Mouse (Mus musculus) CH12.LX (cell line): ENCODE measurements around the gene Mum1. TPM values are rescaled to one million over a fixed set of nuclear protein-coding genes. Genes with fewer than 3 reads are reported as not detected.

Experiments
- DNase-seq: peaks from one replicate; pipeline ENCODE4 v3.0.0-alpha.2; 2013; ENCODE audit errors: extremely low read depth
- H3K27ac ChIP-seq: 2 replicates; pipeline ENCODE4 v1.5.1; 2012; ENCODE audit warnings: low read depth, mild to moderate bottlenecking, control low read depth, moderate library complexity; ENCODE audit not compliant: insufficient read depth
- H3K27me3 ChIP-seq: replicated peaks from 2 replicates; pipeline ENCODE3; 2012; ENCODE audit warnings: inconsistent platforms
- H3K36me3 ChIP-seq, 2 experiments: replicated peaks in 1 of 2; 2 replicates each; pipeline versions ENCODE3 to v1.6.1; 2012; ENCODE audit warnings: inconsistent platforms in 1 of 2, low read length in 1 of 2, mild to moderate bottlenecking in 1 of 2, mixed read lengths in 1 of 2, moderate library complexity in 1 of 2; ENCODE audit not compliant: control insufficient read depth in 1 of 2, insufficient read depth in 1 of 2
- H3K4me1 ChIP-seq, 2 experiments: 2 replicates each; pipeline ENCODE4 v1.6.1; 2012; ENCODE audit warnings: inconsistent platforms in 1 of 2, moderate library complexity in 1 of 2; ENCODE audit not compliant: insufficient read depth in 2 of 2, control insufficient read depth in 1 of 2
- H3K4me2 ChIP-seq: 2 replicates; pipeline ENCODE4 v1.6.1; 2012; ENCODE audit warnings: low read depth, mild to moderate bottlenecking, control low read depth; ENCODE audit not compliant: poor library complexity, insufficient read depth, severe bottlenecking
- H3K4me3 ChIP-seq, 3 experiments: fragments of 150-350 bp in 1 of 3; sonication (generic) in 1 of 3; replicated peaks in 1 of 3; 2 replicates each; pipeline versions ENCODE3 to v1.5.1; 2011 to 2012; ENCODE audit warnings: low read depth in 2 of 3, low read length in 2 of 3, mild to moderate bottlenecking in 2 of 3, moderate library complexity in 2 of 3, control low read depth in 1 of 3, improper control_type of control experiment in 1 of 3, inconsistent platforms in 1 of 3, mixed read lengths in 1 of 3; ENCODE audit not compliant: poor library complexity in 1 of 3
- H3K79me2 ChIP-seq: replicated peaks from 2 replicates; pipeline ENCODE4 v1.6.1; 2012; ENCODE audit warnings: mild to moderate bottlenecking, moderate library complexity; ENCODE audit not compliant: control insufficient read depth, poor library complexity, insufficient read depth, severe bottlenecking; ENCODE audit errors: extremely low read depth
- H3K9ac ChIP-seq: 2 replicates; pipeline ENCODE4 v1.6.1; 2012; ENCODE audit warnings: low read depth, mild to moderate bottlenecking, control low read depth, moderate library complexity; ENCODE audit not compliant: insufficient read depth
- H3K9me3 ChIP-seq: replicated peaks from 2 replicates; pipeline ENCODE3; 2012; ENCODE audit warnings: low read length, inconsistent platforms, mixed read lengths
- BHLHE40 ChIP-seq: IDR thresholded peaks from 2 replicates; pipeline ENCODE4 v1.6.1; 2011; ENCODE audit warnings: mild to moderate bottlenecking, low read depth, low read length, improper control_type of control experiment
- E2F4 ChIP-seq: IDR thresholded peaks from 2 replicates; pipeline ENCODE4 v1.6.1; 2011; ENCODE audit warnings: low read depth, low read length, improper control_type of control experiment; ENCODE audit not compliant: insufficient replicate concordance
- ELF1 ChIP-seq: IDR thresholded peaks from 2 replicates; pipeline ENCODE4 v1.6.1; 2014; ENCODE audit warnings: low read depth, mild to moderate bottlenecking, inconsistent platforms, low read length, improper control_type of control experiment
- HCFC1 ChIP-seq: IDR thresholded peaks from 2 replicates; pipeline ENCODE4 v1.6.1; 2012; ENCODE audit warnings: low read depth, mild to moderate bottlenecking, inconsistent platforms, low read length, improper control_type of control experiment
- JUN ChIP-seq: IDR thresholded peaks from 2 replicates; pipeline ENCODE4 v1.6.1; 2011; ENCODE audit warnings: low read depth, mild to moderate bottlenecking, low read length, improper control_type of control experiment, moderate library complexity; ENCODE audit not compliant: insufficient read depth
- JUND ChIP-seq: conservative IDR thresholded peaks from 2 replicates; pipeline ENCODE4 v1.6.1; 2011; ENCODE audit warnings: low read depth, low read length, improper control_type of control experiment
- MAX ChIP-seq: IDR thresholded peaks from 2 replicates; pipeline ENCODE4 v1.6.1; 2011; ENCODE audit warnings: low read length, improper control_type of control experiment
- MEF2A ChIP-seq: IDR thresholded peaks from 2 replicates; pipeline ENCODE4 v1.6.1; 2014; ENCODE audit warnings: low read depth, mild to moderate bottlenecking, inconsistent platforms, low read length, improper control_type of control experiment, borderline replicate concordance
- MXI1 ChIP-seq: IDR thresholded peaks from 2 replicates; pipeline ENCODE4 v1.6.1; 2011; ENCODE audit warnings: mild to moderate bottlenecking, low read depth, low read length, improper control_type of control experiment
- NELFE ChIP-seq: IDR thresholded peaks from 2 replicates; pipeline ENCODE4 v1.6.1; 2011; ENCODE audit warnings: low read depth, low read length, improper control_type of control experiment
- NRF1 ChIP-seq: IDR thresholded peaks from 2 replicates; pipeline ENCODE4 v1.6.1; 2014; ENCODE audit warnings: low read depth, mild to moderate bottlenecking, inconsistent platforms, low read length, improper control_type of control experiment, moderate library complexity
- PAX5 ChIP-seq: IDR thresholded peaks from 2 replicates; pipeline ENCODE4 v1.6.1; 2012; ENCODE audit warnings: low read length, inconsistent platforms, mixed read lengths
- POLR2A ChIP-seq: IDR thresholded peaks from 2 replicates; pipeline ENCODE4 v1.6.1; 2011; ENCODE audit warnings: low read depth, mild to moderate bottlenecking, improper control_type of control experiment, low read length
- POLR2AphosphoS2 ChIP-seq: IDR thresholded peaks from 2 replicates; pipeline ENCODE4 v1.6.1; 2011; ENCODE audit warnings: low read depth, low read length, improper control_type of control experiment
- RCOR1 ChIP-seq: conservative IDR thresholded peaks from 2 replicates; pipeline ENCODE4 v1.6.1; 2012; ENCODE audit warnings: low read depth, mild to moderate bottlenecking, inconsistent platforms, low read length, improper control_type of control experiment
- SIN3A ChIP-seq: IDR thresholded peaks from 2 replicates; pipeline ENCODE4 v1.6.1; 2012; ENCODE audit warnings: low read length, improper control_type of control experiment, inconsistent platforms
- USF2 ChIP-seq: conservative IDR thresholded peaks from 2 replicates; pipeline ENCODE4 v1.6.1; 2011; ENCODE audit warnings: low read depth, low read length, improper control_type of control experiment
- dilution Hi-C: fragments of 300-500 bp; cut with MboI; formaldehyde crosslinking; loops from 2 replicates; pipeline ENCODE4 v1.14.3; 2020; ENCODE audit warnings: low sequenced_read_pairs; ENCODE audit not compliant: extremely low pct_unique_long_range_greater_than_20kb, extremely low pct_ligation_motif_present
- in situ Hi-C: fragments of 300-500 bp; cut with MboI; formaldehyde crosslinking; loops from 3 replicates; pipeline ENCODE4 v1.14.3; 2019; ENCODE audit warnings: low sequenced_read_pairs, low pct_ligation_motif_present, low pct_unique_long_range_greater_than_20kb, mixed read lengths
- polyA plus RNA-seq: library from polyadenylated mRNA; unstranded; fragments of >175 nt; gene quantifications from 2 replicates; pipeline ENCODE4 v1.2.1, GENCODE M21; 2012; ENCODE audit warnings: low read depth; ENCODE audit not compliant: insufficient read length
- total RNA-seq, 2 experiments: library from RNA; depleted of rRNA; stranded (reverse); fragments of 300-350 nt in 1 of 2; fragments of >200 nt in 1 of 2; gene quantifications; 2 replicates each; pipeline ENCODE4 v1.2.3; 2012 to 2014

Mum1 gene
- total and polyA plus RNA-seq, 3 experiments: 22.9 to 35.6 (median 25.1) TPM

- H3K4me2 ChIP-seq: no peak overlapping the region
- H3K4me3 ChIP-seq: no peak overlapping the region
- no peak for DNase-seq
- H3K27me3 ChIP-seq: peaks cover 59% of the 10 kb centered on the region
- TF ChIP-seq MAX (no peak), SIN3A (no peak), JUND (no peak), JUN (no peak), POLR2A (no peak), HCFC1 (no peak), USF2 (no peak), MEF2A (no peak), BHLHE40 (no peak)
- no peaks in the 10 kb centered on the region for H3K9me3 ChIP-seq
- dilution Hi-C loops: no loop called here
- in situ Hi-C loops: no loop called here
- H3K27ac ChIP-seq: no peak overlapping the region
- no peaks in the 10 kb centered on the region for H3K79me2 ChIP-seq
- no peak overlapping the region for H3K9ac ChIP-seq
- no peaks in the 10 kb centered on the region for H3K36me3 ChIP-seq
- peaks cover 0 to 2% of the 10 kb centered on the region in 2 experiments; a peak in 1 of 4 replicates for H3K4me1 ChIP-seq
These were observed 19.0 kb upstream of the Mum1 start for GRCm38 (mm10) chr10:80207201-80207600.

GRCm38 (mm10) chr10:80207676-80208075 lies 18.6 kb upstream of the Mum1 start:
- no peak for DNase-seq
- Histone ChIP-seq H3K9ac (no peak overlapping the region), H3K9me3 (no peaks in the 10 kb centered on the region), H3K27ac (no peak overlapping the region), H3K79me2 (no peaks in the 10 kb centered on the region), H3K36me3 (no peaks in the 10 kb centered on the region), H3K4me3 (no peak overlapping the region), H3K4me1 (peaks cover 0 to 2% of the 10 kb centered on the region in 2 experiments; a peak in 1 of 4 replicates), H3K4me2 (no peak overlapping the region), H3K27me3 (peaks cover 55% of the 10 kb centered on the region)
- in situ Hi-C loops: no loop called here
- TF ChIP-seq HCFC1: no peak
- no peak for TF ChIP-seq NRF1
- TF ChIP-seq POLR2AphosphoS2: no peak
- no peak for TF ChIP-seq NELFE
- TF ChIP-seq ELF1: no peak
- TF ChIP-seq PAX5: no peak
- no peak for TF ChIP-seq E2F4
- no peak for TF ChIP-seq RCOR1
- TF ChIP-seq MXI1: no peak
- dilution Hi-C loops: no loop called here
